Mouse (Mus musculus): ENCODE results near the gene Usp33.

Usp33 gene

GRCm38 (mm10) chr3:152342961-152343517, 3.2 kb upstream of the Usp33 start:
- no peak for DNase-seq (ENCODE audit: low spot score)

GRCm38 (mm10) chr3:152346633-152347141, 409 bp downstream of the Usp33 start:
- DNase-seq (ENCODE audit: low spot score), result peak; percentile 51

GRCm38 (mm10) chr3:152347227-152347626, 949 bp downstream of the Usp33 start:
- no peak for DNase-seq (ENCODE audit: low spot score)

- no peak for DNase-seq (ENCODE audit: low spot score)
Observed at GRCm38 (mm10) chr3:152348011-152348830, 1.9 kb downstream of the Usp33 start.

- DNase-seq (ENCODE audit: low spot score), result no peak
Observed at GRCm38 (mm10) chr3:152350431-152350830, 4.2 kb downstream of the Usp33 start.

- DNase-seq (ENCODE audit: low spot score), result no peak
Observed at GRCm38 (mm10) chr3:152350966-152351365, 4.7 kb downstream of the Usp33 start.

- DNase-seq (ENCODE audit: low spot score), result no peak
Observed at GRCm38 (mm10) chr3:152352289-152352688, 6.0 kb downstream of the Usp33 start.

- no peak for DNase-seq (ENCODE audit: low spot score)
Observed at GRCm38 (mm10) chr3:152353434-152354177, 7.3 kb downstream of the Usp33 start.

- peak; percentile 21 for DNase-seq (ENCODE audit: low spot score)
Observed at GRCm38 (mm10) chr3:152355361-152355760, 9.1 kb downstream of the Usp33 start.

- no peak for DNase-seq (ENCODE audit: low spot score)
Observed at GRCm38 (mm10) chr3:152356751-152357150, 10.5 kb downstream of the Usp33 start.

GRCm38 (mm10) chr3:152359151-152359550, 12.9 kb downstream of the Usp33 start:
- DNase-seq (ENCODE audit: low spot score), result no peak

- no peak for DNase-seq (ENCODE audit: low spot score)
Observed at GRCm38 (mm10) chr3:152364181-152364580, 17.9 kb downstream of the Usp33 start.

- no peak for DNase-seq (ENCODE audit: low spot score)
Observed at GRCm38 (mm10) chr3:152376063-152376462, 29.8 kb downstream of the Usp33 start.

GRCm38 (mm10) chr3:152384106-152384505, 37.8 kb downstream of the Usp33 start:
- no peak for DNase-seq (ENCODE audit: low spot score)

GRCm38 (mm10) chr3:152395350-152396277, 49.3 kb downstream of the Usp33 start, which contains the start of gene Zzz3:
Gene Zzz3 (plus strand): TSS chr3:152395473.
- DNase-seq (ENCODE audit: low spot score), result peak; percentile 94

GRCm38 (mm10) chr3:152396278-152396987, 50.2 kb downstream of the Usp33 start:
- DNase-seq (ENCODE audit: low spot score), result peak; percentile 95

- DNase-seq (ENCODE audit: low spot score), result no peak
Observed at GRCm38 (mm10) chr3:152396988-152397314, 50.7 kb downstream of the Usp33 start.

GRCm38 (mm10) chr3:152397335-152397940, 51.2 kb downstream of the Usp33 start:
- DNase-seq (ENCODE audit: low spot score), result peak; percentile 6

- no peak for DNase-seq (ENCODE audit: low spot score)
Observed at GRCm38 (mm10) chr3:152400441-152400840, 54.2 kb downstream of the Usp33 start.

GRCm38 (mm10) chr3:152400875-152401274, 54.6 kb downstream of the Usp33 start:
- no peak for DNase-seq (ENCODE audit: low spot score)

Measured in embryo, embryonic 10.5 days (tissue).